Mouse (Mus musculus): ENCODE measurements around the gene Tmem131.
"Not testable (repeated sequence)": the region's sequence is repeated elsewhere in the genome, so short reads cannot be mapped to it uniquely, and the experiment has no call there.

The Tmem131 gene

GRCm38 (mm10) chr1:36917423-36917822 is 26.0 kb downstream of the Tmem131 start:
- DNase-seq (ENCODE audit: low spot score), result no peak

- DNase-seq (ENCODE audit: low spot score), result no peak
Observed at GRCm38 (mm10) chr1:36915200-36915580, 28.3 kb downstream of the Tmem131 start.

GRCm38 (mm10) chr1:36914455-36915199 is 28.8 kb downstream of the Tmem131 start:
- no peak for DNase-seq (ENCODE audit: low spot score)

GRCm38 (mm10) chr1:36913806-36914205 is 29.7 kb downstream of the Tmem131 start:
- no peak for DNase-seq (ENCODE audit: low spot score)

DNA sequence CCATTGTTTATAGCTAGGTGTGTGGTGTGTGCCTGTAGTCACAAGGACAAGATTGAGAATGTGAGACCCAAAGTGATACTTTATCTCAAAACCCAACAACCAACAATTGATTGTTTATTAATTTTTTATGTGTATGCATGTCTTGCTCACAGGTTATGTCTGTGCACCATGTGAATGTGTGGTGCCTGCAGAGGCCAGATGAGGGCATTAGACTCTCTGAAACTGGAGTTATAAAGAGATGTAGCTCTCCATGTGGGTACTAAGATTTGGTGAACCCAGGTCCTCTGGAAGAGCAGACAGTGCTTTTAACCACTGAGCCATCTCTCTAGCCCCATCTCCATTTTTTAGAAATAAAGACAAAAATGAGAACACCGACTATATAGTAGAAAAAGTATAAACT is 31.2 kb downstream of the Tmem131 start:
- no peak for DNase-seq (ENCODE audit: low spot score)

GRCm38 (mm10) chr1:36911603-36912002 is 31.9 kb downstream of the Tmem131 start:
- DNase-seq (ENCODE audit: low spot score), result no peak

- no peak for DNase-seq (ENCODE audit: low spot score)
Observed at GRCm38 (mm10) chr1:36910397-36910796, 33.1 kb downstream of the Tmem131 start.

DNA sequence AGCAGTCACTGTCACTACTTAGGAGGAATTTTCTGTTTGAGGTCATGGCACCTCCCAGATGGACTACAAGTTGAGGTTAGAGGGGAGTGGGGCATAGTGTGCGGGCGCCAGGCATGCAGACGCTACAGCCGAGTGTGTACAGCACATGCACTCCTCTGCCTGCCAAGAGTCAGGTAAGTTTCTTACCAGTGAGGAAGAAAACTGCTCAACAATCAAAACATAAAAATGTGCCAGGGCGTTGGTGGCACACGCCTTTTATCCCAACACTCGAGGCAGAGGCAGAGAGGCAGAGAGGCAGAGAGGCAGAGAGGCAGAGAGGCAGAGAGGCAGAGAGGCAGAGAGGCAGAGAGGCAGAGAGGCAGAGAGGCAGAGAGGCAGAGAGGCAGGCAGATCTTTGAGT is 33.5 kb downstream of the Tmem131 start:
- not testable (repeated sequence) for DNase-seq (ENCODE audit: low spot score)

- no peak for DNase-seq (ENCODE audit: low spot score)
Observed at GRCm38 (mm10) chr1:36905216-36905615, 38.2 kb downstream of the Tmem131 start.

GRCm38 (mm10) chr1:36904489-36904888 is 39.0 kb downstream of the Tmem131 start:
- DNase-seq (ENCODE audit: low spot score), result no peak

DNA sequence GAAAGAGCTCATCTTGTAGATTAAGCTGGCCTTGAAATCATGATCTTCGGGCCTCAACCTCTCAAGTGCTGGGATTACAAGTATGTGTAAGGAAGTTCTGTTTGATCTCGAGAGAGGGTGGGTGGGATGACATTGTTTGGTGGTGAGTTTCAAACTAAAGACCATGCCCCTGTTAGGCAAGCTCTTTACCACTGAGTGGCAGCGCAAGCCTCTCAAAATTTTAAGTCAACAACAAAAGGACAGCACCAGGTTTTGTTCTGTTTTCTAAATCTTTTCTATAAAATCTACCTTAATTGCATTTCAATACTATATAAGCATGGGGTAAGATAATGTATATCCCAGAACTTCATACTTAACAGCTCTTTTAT is 39.4 kb downstream of the Tmem131 start:
- no peak for DNase-seq (ENCODE audit: low spot score)

DNA sequence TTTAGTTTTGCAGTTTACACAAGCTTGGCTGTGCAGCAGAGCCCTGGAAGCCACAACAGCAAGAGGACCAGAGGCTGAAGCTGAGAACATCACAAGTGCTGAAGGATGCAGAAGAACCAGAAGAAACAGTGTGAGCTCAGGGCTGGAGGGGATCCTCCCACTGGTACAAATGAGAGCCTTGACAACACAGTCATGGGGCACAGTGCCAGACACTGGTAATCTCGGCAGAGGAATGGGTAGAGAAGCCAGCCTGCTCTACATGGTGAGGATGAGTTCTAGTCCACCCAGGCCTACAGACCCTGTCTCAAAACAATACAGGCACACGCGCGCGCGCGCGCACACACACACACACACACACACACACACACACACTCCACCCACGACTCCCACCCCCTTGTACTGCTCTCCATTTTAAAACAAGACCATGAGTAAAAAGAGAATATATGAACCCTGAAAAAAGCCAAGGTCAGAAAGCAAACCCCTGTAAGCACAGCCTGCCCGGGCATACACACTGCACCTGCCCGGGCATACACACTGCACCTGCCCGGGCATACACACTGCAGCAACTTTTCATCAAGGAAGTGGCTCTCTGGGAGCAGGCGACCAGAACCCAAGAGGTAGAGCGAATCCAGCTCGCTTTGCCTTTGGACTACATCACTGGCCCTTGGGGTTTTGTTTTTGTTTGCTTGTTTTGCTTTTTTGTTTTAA is 39.9 kb downstream of the Tmem131 start:
- DNase-seq (ENCODE audit: low spot score), result no peak

DNA sequence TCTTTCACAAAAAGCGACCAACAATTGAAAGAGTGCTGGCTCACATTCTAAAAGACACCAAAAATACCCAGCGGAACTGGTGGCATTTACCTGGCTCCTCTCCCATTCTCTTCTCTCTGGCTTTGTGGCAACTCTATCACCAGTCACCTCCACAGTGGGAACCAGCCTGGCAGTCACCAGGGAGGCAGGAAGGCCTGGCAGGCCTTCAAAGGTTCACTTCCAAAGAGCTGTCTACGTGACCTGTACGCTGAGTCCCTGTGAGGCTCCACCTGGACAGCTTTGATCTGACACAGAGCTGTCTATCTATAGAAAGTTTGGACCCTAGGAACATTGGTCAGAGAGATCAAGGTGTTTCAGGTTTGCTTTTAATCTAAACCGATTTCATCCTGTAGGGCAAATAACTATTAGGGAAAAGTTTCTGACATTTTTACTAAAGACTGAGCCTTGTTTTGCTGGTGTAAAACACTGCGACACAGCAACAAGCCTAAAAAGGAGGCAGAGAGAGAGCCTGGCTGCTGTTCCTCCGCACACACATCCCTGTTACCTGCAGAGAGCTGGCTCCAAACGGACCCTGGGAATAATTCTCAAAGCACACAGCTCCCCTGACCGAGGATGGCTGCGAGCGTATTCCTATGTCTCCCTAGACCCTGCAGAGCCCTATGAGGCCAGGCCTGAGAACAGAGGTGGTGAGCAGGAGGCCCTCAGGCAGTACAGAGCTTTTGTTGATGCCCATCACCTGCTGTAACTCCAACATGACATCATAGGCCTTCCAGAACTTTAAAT is 40.7 kb downstream of the Tmem131 start:
- DNase-seq (ENCODE audit: low spot score), result no peak

- DNase-seq (ENCODE audit: low spot score), result no peak
Observed at GRCm38 (mm10) chr1:36899622-36900021, 43.8 kb downstream of the Tmem131 start.

DNA sequence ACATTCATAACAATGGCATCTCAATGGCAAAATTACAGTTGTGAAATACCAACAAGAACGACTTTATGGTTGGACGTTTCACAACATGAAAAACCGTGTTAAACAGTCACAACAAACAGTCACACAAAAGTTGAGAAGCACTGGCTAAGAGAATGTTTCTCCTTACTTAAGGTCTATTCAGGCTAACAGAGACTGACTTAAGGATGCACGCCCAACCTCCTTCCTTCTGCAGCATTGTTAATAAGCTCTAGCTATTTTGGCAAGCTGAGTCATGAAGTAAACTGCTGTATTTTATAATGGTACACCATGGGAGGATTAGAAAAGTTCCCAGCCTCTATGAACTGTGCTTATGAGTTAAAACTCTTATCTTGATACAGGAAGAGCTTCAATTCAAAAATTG is 47.0 kb downstream of the Tmem131 start:
- no peak for DNase-seq (ENCODE audit: low spot score)

DNA sequence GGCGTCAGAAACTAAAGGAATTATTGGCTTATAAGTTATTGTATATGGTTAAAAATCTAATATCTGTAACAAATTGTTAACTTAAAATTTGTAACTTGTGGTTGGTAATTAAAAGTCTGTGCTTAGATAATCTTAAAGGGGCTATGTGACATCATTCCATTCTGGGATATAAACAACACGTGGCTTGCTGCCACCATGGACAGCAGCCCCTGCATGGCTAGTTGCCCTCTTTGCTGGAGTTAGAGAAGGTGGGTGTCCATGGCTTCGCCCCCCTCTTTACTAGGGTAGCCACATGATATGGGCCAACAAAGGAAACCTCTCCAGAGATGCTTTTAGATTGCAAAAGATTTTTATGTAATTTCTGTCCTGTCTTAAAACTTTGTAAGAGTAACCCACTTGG is 48.0 kb downstream of the Tmem131 start:
- DNase-seq (ENCODE audit: low spot score), result no peak

DNA sequence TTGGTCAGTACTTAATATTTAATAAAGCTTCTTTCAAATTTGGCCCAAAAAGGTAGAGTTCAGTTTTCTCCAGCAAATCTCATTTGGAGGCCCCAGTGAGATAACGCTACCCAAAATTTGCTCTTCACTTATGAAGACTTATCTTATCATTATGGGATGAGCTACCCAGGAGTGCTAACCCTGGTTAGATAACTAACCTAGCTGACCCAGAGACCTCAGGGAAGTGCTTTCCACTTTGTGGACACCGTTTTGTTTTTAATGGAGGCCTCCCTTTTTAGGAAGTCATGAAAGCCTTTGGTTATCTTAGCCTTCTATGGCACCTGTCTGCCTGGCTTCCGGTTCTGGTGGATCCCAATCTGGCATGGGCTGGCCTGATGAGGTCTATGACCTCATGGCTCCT is 49.3 kb downstream of the Tmem131 start:
- DNase-seq (ENCODE audit: low spot score), result no peak

GRCm38 (mm10) chr1:36893720-36894119 is 49.7 kb downstream of the Tmem131 start:
- not testable (repeated sequence) for DNase-seq (ENCODE audit: low spot score)

GRCm38 (mm10) chr1:36893146-36893545 is 50.3 kb downstream of the Tmem131 start:
- peak; percentile 17 for DNase-seq (ENCODE audit: low spot score)

DNA sequence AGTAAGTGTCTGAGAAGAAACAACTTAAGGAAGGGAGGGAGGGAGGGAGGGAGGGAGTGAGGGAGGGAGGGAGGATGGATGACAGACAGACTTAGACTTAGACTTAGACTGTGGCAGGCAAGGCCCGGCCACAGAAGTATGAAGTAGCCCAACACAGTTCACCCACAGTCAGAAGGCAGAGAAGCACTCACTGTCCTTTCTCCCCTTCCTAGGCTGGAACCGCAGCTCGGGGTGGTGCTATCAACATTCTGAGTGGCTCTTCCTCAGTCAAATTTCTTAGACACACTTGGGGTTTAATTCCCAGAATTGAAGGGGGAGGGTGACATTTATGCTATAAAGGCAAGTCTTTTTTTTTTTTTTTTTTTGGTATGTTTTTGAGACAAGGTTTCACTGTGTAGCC is 51.0 kb downstream of the Tmem131 start:
- DNase-seq (ENCODE audit: low spot score), result no peak

DNA sequence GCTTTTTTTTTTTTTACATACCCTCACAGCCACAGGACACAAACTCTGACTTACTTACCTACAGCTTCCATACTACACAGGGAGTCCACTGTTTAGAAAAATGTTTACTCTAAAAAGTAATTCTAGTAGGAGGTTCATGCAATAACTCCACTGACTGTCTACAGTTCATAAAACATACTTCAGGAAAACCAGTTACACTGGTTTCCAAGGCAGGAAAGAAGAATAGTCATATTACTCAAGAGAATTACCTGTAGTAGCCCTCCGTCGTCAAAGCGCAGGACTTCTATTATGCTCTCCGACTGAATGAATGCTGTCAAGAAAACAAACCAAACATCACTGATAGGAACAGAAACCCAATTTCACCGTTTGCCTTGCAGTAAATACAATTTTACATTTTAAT is 54.5 kb downstream of the Tmem131 start:
- no peak for DNase-seq (ENCODE audit: low spot score)

- DNase-seq (ENCODE audit: low spot score), result no peak
Observed at GRCm38 (mm10) chr1:36887172-36887571, 56.3 kb downstream of the Tmem131 start.

DNA sequence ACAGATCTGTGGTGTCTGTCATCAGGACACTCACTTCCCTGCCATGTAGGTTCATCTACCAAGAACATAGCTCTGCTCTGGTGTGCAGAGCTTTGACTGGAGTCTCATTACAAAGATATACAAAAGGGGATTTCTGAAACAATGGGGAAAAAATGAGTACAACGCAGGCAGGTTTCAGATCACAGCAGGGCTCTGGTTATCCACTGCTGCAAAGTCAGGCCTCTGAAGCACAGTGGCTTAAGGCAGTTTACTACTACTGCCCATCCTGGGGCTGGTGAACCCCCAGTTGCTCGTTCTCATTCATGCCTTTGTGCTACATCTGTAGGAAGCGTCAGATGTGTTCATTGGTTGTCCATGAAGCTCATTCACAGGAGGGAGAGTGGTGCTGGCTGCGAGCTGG is 57.0 kb downstream of the Tmem131 start:
- no peak for DNase-seq (ENCODE audit: low spot score)

All from ovary, adult 18-20 months (tissue).